Mouse (Mus musculus) heart, embryonic 11.5 days (tissue): Measurements from ENCODE around the gene App. TPM values are rescaled to one million over a fixed set of nuclear protein-coding genes. Genes with fewer than 3 reads are reported as not detected.

Experiments
- ATAC-seq: fragments of 200-750 bp; cut with Nextera tagmentation; replicated peaks from 2 replicates; pipeline ENCODE4 v1.8.0; 2017; ENCODE audit warnings: moderate library complexity; ENCODE audit not compliant: insufficient number of reproducible peaks, low FRiP score, low TSS enrichment
- H3K27ac ChIP-seq: fragments of 300-500 bp; sonication (generic); 2 replicates; pipeline ENCODE4 v1.5.1; 2014; ENCODE audit warnings: mild to moderate bottlenecking, low read depth, low read length
- H3K27me3 ChIP-seq: fragments of 300-500 bp; sonication (generic); 2 replicates; pipeline ENCODE4 v1.6.1; 2014; ENCODE audit warnings: mild to moderate bottlenecking, low read length, mixed read lengths; ENCODE audit not compliant: control insufficient read depth, insufficient read depth
- H3K36me3 ChIP-seq: fragments of 300-500 bp; sonication (generic); 2 replicates; pipeline ENCODE4 v1.6.1; 2014; ENCODE audit warnings: mild to moderate bottlenecking, low read length, moderate library complexity, mixed read lengths; ENCODE audit not compliant: control insufficient read depth, insufficient read depth
- H3K4me1 ChIP-seq: fragments of 300-500 bp; sonication (generic); 2 replicates; pipeline ENCODE4 v1.6.1; 2014; ENCODE audit warnings: low read length; ENCODE audit not compliant: control insufficient read depth, insufficient read depth
- H3K4me2 ChIP-seq: fragments of 300-500 bp; sonication (generic); 2 replicates; pipeline ENCODE4 v1.6.1; 2014; ENCODE audit warnings: mild to moderate bottlenecking, moderate library complexity
- H3K4me3 ChIP-seq: fragments of 300-500 bp; sonication (generic); 2 replicates; pipeline ENCODE4 v1.5.1; 2014; ENCODE audit warnings: low read depth, low read length
- H3K9ac ChIP-seq: fragments of 300-500 bp; sonication (generic); 2 replicates; pipeline ENCODE4 v1.6.1; 2014; ENCODE audit warnings: mild to moderate bottlenecking, low read depth, low read length, moderate library complexity
- H3K9me3 ChIP-seq: fragments of 300-500 bp; sonication (generic); replicated peaks from 2 replicates; pipeline ENCODE4 v1.6.1; 2016; ENCODE audit warnings: low read length; ENCODE audit not compliant: control insufficient read depth
- WGBS: fragments of 180-500 bp; shearing (Covaris S2); extraction: QIAGEN DNeasy Blood & Tissue Kit; methylation state at CpG from one replicate; pipeline ENCODE4 v1.1.7; 2014; ENCODE audit not compliant: insufficient replicate concordance; 5-methylcytosine and 5-hydroxymethylcytosine counted together
- polyA plus RNA-seq: library from polyadenylated mRNA; unstranded; fragments of >200 nt; fragmentation: Nextera tagmentation; extraction: Ambion mirVana; gene quantifications from 2 replicates; pipeline ENCODE4 v1.2.1, GENCODE M21; 2014

Gene App
- polyA plus RNA-seq, 1 experiment from 2014 or later, result 143 TPM

DNA sequence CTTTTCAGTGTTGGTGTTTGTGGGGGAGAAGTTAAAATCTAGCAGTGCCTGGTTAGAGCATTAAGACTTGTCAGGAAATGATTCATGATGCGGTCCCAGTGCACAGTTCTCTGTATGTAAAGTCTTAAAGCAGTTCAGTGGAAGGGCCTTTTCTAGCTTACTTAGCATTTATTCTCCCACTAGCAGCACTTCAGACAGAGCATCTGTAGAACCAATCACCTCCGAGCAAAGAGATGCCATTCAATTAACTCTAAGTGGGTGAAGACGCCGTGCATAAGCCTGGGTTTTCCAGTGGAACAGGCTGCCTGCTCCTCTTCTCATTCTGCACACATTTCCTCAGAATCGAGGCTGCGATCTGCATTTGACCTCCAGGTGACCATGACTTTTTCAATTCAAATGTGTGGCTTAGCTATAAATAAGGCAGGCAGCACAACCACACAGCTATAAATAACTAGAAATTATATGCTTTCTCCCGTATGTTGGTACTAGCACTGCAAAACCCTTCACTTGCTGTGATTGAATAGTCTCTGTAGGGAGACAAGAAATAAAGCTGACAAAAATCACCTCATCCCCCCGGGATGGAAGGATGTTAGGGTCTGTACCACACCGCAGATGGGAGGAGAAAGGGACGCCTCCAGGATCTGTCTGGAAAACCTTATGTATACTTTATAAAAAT lies 135.5 kb downstream of the App start:
- Histone ChIP-seq H3K4me3 (no peak overlapping the region), H3K4me2 (no peak overlapping the region), H3K36me3 (peaks cover 4% of the 10 kb centered on the region; the same call in 1 of the 2 replicates), H3K4me1 (peaks cover 7% of the 10 kb centered on the region), H3K9ac (no peak overlapping the region), H3K9me3 (no peaks in the 10 kb centered on the region), H3K27me3 (no peaks in the 10 kb centered on the region), H3K27ac (no peak overlapping the region)
- ATAC-seq, result no peak
- WGBS, result 61% methylated on average over 10 of the region's 10 CpGs

DNA sequence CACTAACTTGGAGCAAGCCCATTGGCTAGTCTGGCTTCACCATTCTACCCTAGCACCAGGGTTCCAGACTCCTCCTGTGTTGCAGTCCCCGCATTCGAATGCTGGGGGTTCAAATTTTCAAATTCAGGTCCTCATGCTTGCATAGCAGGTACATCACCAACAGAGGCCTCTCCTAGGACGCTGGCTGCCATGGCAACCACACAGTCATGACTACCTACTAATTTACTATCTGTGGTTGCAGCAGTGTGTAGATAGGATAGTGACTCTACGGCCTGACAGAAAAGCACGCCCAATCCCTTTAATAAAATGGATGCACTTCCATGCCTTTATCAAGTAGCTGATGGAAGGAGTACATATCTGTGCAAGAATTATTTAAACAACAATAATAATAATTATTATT lies 137.8 kb downstream of the App start:
- H3K4me3 ChIP-seq, result no peak overlapping the region
- 84% methylated on average over 5 of the region's 5 CpGs for WGBS
- peaks cover 3% of the 10 kb centered on the region; the same call in 1 of the 2 replicates for H3K4me1 ChIP-seq
- no peaks in the 10 kb centered on the region for H3K9me3 ChIP-seq
- no peak overlapping the region for H3K27ac ChIP-seq
- no peak overlapping the region for H3K4me2 ChIP-seq
- H3K27me3 ChIP-seq, result no peaks in the 10 kb centered on the region
- peaks cover 4% of the 10 kb centered on the region; the same call in 1 of the 2 replicates for H3K36me3 ChIP-seq
- H3K9ac ChIP-seq, result no peak overlapping the region
- no peak for ATAC-seq

DNA sequence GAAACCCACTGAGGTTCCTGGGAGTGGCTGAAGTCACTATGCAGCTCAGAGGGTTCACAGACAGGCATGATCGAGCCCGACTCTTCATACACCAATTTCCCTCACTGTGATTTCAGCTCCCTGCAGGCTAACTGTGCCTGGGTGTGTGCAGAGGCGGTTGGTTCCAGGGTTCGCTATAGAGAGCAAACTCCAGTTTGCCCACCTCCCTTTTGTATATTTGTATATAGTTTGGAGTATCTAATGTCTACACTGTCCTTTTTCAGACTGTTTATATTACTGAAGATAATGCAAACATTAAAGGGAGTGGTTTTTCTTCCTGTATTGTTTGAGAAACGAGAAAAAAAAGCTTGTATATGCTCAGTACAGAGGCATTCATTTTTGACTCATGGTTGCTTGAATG lies 139.8 kb downstream of the App start:
- Histone ChIP-seq H3K9ac (no peak overlapping the region), H3K4me3 (no peak overlapping the region), H3K27me3 (no peaks in the 10 kb centered on the region), H3K9me3 (no peaks in the 10 kb centered on the region), H3K4me1 (peaks cover 3% of the 10 kb centered on the region; the same call in 1 of the 2 replicates), H3K27ac (no peak overlapping the region), H3K36me3 (peaks cover 13% of the 10 kb centered on the region), H3K4me2 (no peak overlapping the region)
- ATAC-seq, result no peak
- 86% methylated on average over 5 of the region's 5 CpGs for WGBS

DNA sequence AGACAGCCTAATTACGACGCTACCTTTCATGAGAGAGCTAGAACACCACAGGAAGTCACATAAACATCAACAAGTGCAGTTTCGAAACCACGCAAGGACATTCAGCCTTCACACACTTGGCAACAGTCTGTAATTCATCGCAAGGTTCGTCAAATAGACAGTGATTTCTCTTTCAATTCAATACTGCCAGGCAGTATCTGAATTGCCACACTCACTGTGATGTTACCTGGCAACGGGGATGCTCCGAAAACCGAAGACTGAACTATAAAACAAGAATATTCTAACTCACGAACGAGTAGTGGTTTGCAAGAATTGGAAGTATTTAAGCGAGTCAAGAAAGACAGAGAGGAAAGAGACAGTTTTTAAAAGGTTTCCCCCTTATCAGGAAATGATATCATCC lies 142.8 kb downstream of the App start:
- H3K9ac ChIP-seq, result no peak overlapping the region
- no peaks in the 10 kb centered on the region for H3K4me1 ChIP-seq
- H3K27ac ChIP-seq, result no peak overlapping the region
- peaks cover 16% of the 10 kb centered on the region for H3K36me3 ChIP-seq
- 90% methylated on average over 12 of the region's 12 CpGs for WGBS
- no peak for ATAC-seq
- no peaks in the 10 kb centered on the region for H3K9me3 ChIP-seq
- H3K4me3 ChIP-seq, result no peak overlapping the region
- H3K4me2 ChIP-seq, result no peak overlapping the region
- no peaks in the 10 kb centered on the region for H3K27me3 ChIP-seq

DNA sequence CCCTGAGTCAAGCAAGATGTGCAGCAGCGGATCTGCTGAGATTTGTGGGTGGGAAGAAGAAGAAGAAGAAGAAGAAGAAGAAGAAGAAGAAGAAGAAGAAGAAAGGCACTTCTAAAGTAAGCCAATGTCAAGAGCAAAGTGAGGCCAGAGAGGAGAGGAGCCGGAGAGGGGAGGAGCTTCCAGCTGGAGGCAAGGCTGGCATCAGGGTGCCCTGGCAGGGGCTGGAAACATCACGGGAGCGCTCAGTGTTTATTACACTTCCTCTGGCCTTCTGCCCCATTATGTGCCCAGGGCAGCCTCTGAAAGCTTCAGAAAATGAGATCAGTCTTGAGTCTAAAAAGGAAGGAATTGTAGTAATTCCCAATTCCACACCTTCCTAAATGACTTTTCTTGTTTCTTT lies 145.2 kb downstream of the App start:
- Histone ChIP-seq H3K4me1 (no peaks in the 10 kb centered on the region), H3K4me2 (no peak overlapping the region), H3K4me3 (no peak overlapping the region), H3K9me3 (no peaks in the 10 kb centered on the region), H3K9ac (no peak overlapping the region), H3K27me3 (no peaks in the 10 kb centered on the region), H3K36me3 (peaks cover 27% of the 10 kb centered on the region), H3K27ac (no peak overlapping the region)
- no peak for ATAC-seq
- 91% methylated on average over 4 of the region's 4 CpGs for WGBS

DNA sequence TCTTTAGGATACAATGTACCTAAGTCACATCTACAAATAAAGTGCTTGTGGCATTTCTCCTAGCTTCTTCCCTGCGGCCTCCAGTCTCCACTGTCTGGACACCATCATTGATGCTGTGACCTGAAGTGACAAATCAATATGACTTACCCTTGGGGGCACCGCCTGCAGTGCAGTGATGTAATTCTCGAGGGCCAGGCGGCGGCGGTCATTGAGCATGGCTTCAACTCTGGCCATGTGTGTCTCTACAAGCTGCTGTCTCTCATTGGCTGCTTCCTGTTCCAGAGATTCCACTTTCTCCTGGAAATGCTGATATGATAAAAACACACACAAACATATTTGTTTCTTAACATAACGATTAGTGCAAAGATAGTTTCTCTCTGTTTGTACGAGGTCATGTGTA lies 148.9 kb downstream of the App start:
- Histone ChIP-seq H3K36me3 (peaks cover 27% of the 10 kb centered on the region), H3K4me3 (no peak overlapping the region), H3K27ac (no peak overlapping the region), H3K9ac (no peak overlapping the region), H3K27me3 (no peaks in the 10 kb centered on the region), H3K9me3 (no peaks in the 10 kb centered on the region), H3K4me1 (no peaks in the 10 kb centered on the region), H3K4me2 (no peak overlapping the region)
- WGBS, result 88% methylated on average over 8 of the region's 8 CpGs
- ATAC-seq, result no peak

DNA sequence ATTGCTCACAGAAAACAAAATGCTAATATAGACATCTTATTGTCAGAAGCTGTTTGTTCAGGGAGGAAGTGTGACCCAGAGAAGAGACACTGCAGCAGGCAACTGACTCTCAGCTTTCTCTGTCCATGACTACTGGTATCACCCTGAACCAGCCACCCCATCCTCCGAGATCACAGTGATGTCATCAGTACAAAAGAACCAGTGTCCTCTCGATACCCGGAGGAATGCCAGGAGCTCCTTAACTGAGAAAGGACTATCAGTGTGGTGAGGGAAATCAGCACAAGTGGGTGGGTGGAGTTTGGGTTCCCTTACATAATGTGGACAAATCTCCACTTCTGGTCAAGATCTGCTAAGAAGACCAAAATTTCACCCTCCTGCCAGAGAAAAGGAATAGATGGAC lies 150.5 kb downstream of the App start:
- peaks cover 18% of the 10 kb centered on the region for H3K36me3 ChIP-seq
- WGBS, result 60% methylated on average over 3 of the region's 3 CpGs
- ATAC-seq, result no peak

DNA sequence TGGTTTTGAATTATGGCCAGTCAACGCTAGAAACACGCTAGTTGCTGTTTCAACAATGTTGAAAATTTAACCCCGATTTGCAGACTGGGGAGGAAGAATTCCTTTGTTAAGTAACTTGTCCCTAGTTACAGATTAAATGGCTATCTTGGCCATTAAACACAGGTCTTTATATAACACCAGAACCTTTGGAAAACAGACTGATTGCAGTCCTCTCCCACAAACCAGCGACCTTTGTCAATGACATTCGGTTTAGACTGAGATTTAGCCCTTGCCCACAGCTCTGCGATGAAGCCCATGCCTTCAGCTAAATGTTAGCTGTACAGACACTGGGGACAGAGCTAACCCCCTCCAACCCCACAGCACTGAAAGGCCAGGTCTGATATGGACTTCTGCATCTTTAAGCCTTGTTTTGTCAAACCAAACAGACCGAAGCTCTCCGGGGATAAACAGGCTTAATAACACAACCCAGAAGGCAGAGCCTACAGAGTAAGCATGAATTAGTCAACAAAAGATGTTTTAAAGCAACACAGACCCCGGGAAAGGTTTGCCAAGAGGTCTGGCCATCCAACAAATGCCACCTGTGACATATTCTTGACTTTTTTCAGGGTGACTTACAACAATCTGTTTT lies 152.8 kb downstream of the App start:
- ATAC-seq, result no peak
- Histone ChIP-seq H3K27me3 (no peaks in the 10 kb centered on the region), H3K36me3 (peaks cover 11% of the 10 kb centered on the region), H3K9me3 (no peaks in the 10 kb centered on the region), H3K4me1 (no peaks in the 10 kb centered on the region), H3K9ac (no peak overlapping the region), H3K4me2 (no peak overlapping the region), H3K4me3 (no peak overlapping the region), H3K27ac (no peak overlapping the region)
- 86% methylated on average over 9 of the region's 9 CpGs for WGBS

More for the DNA sequence above, 150.5 kb downstream of the App start:
- no peak overlapping the region for H3K27ac ChIP-seq
- H3K9ac ChIP-seq, result no peak overlapping the region
- H3K4me2 ChIP-seq, result no peak overlapping the region
- no peaks in the 10 kb centered on the region for H3K4me1 ChIP-seq
- no peaks in the 10 kb centered on the region for H3K9me3 ChIP-seq
- H3K4me3 ChIP-seq, result no peak overlapping the region
- no peaks in the 10 kb centered on the region for H3K27me3 ChIP-seq

DNA sequence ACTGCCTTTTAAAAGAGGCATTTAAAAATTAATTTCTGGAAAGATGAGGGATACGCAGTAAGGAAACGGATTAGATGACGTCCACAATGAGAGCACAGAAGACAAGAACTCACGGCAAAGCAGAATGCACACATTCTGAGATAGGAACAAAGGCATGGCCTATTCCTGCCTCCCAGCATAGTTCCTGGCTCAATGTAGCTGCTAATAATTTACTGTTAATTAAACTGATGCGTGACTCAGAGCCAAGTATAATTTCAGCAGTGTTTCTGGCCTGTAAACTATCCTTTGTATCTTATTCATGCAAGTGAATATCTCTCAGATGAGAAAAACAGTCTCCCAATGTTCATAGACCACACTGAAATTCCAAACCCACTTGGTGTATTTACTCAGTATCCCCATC lies 154.3 kb downstream of the App start:
- Histone ChIP-seq H3K9me3 (no peaks in the 10 kb centered on the region), H3K27ac (no peak overlapping the region), H3K4me2 (no peak overlapping the region), H3K4me1 (no peaks in the 10 kb centered on the region), H3K9ac (no peak overlapping the region), H3K27me3 (no peaks in the 10 kb centered on the region), H3K36me3 (peaks cover 2% of the 10 kb centered on the region; the same call in 1 of the 2 replicates), H3K4me3 (no peak overlapping the region)
- no peak for ATAC-seq
- WGBS, result 81% methylated on average over 5 of the region's 5 CpGs
